In genomic region chr6:31307899-31308298, GRCm38 (mm10) we compare ENCODE assay signal across 32 mouse cellular contexts.
DNase-seq lines count a peak whose midpoint lies in the region; ATAC-seq and TF ChIP-seq lines count a peak whose summit lies in the region.
"Had no signal": no experiment of that assay in that cellular context is flagged by ENCODE, and none has a peak within 500 bp of the region (broad histone marks: within the 10 kb centered on the region; RNA-seq: fewer than 3 reads in every experiment).

No protein-coding gene starts in this region.

- dilution Hi-C loops in CH12.LX (cut with MboI; ENCODE audit: extremely low pct_ligation_motif_present, extremely low pct_unique_long_range_greater_than_20kb, low sequenced_read_pairs), result no loop called here

- H3K36me3 ChIP-seq in heart, adult 2 months (ENCODE audit: control insufficient read depth, insufficient read depth, low read length), result peaks cover 2% of the 10 kb centered on the region; the same call in 1 of the 2 replicates
- H3K36me3 ChIP-seq in kidney, embryonic 15.5 days, result no peaks in the 10 kb centered on the region
- H3K36me3 ChIP-seq in CH12.LX (replicated peaks in 1 of 2; ENCODE audit: control insufficient read depth in 1 of 2, insufficient read depth in 1 of 2, low read length in 1 of 2), result no peaks in the 10 kb centered on the region
- no peaks in the 10 kb centered on the region for H3K36me3 ChIP-seq in midbrain, embryonic 10.5 days
- H3K36me3 ChIP-seq: embryonic facial prominence, embryonic 10.5 days; embryonic facial prominence, embryonic 13.5 days; G1E; heart, embryonic 10.5 days had no signal

- TF ChIP-seq POLR2A in heart, adult 2 months (IDR thresholded peaks at IDR 0.05; ENCODE audit: insufficient read depth, low read depth, low read length), result no peak
- no peak for TF ChIP-seq POLR2A in CH12.LX (IDR thresholded peaks at IDR 0.05; ENCODE audit: low read depth, low read length)

- H3K9me3 ChIP-seq in kidney, embryonic 15.5 days (replicated peaks), result no peaks in the 10 kb centered on the region
- no peaks in the 10 kb centered on the region for H3K9me3 ChIP-seq in CH12.LX (replicated peaks; ENCODE audit: low read length)
- H3K9me3 ChIP-seq in midbrain, embryonic 10.5 days (replicated peaks), result no peaks in the 10 kb centered on the region
- H3K9me3 ChIP-seq: embryonic facial prominence, embryonic 10.5 days; forebrain, embryonic 13.5 days; G1E; heart, embryonic 10.5 days had no signal

- H3K4me3 ChIP-seq in heart, adult 2 months, result no peak overlapping the region
- H3K4me3 ChIP-seq in kidney, embryonic 15.5 days (replicated peaks), result no peak overlapping the region
- no peak overlapping the region for H3K4me3 ChIP-seq in CH12.LX (replicated peaks in 1 of 3; ENCODE audit: low read depth in 2 of 3, low read length in 2 of 3, poor library complexity in 1 of 3)
- no peak overlapping the region for H3K4me3 ChIP-seq in midbrain, embryonic 10.5 days
- H3K4me3 ChIP-seq: embryonic facial prominence, embryonic 10.5 days; embryonic facial prominence, embryonic 13.5 days; erythroblast, embryonic 14.5 days; forebrain, embryonic 13.5 days; heart, embryonic 10.5 days had no signal

- intact Hi-C loops in heart, adult 2 months (cut with DNase I), result no loop called here
- intact Hi-C loops in heart, postnatal 14 days (cut with DNase I), result no loop called here

- ATAC-seq in kidney, embryonic 15.5 days (replicated peaks; ENCODE audit: low FRiP score), result no peak
- ATAC-seq: activated CD4-positive, CD25-positive, alpha-beta regulatory T cell, adult 4 months; forebrain, embryonic 13.5 days; forebrain, embryonic 16.5 days; inflammation-experienced regulatory T-cells, adult 6 months; intestine, embryonic 16.5 days; Patski had no signal

- H3K27me3 ChIP-seq in heart, adult 2 months (ENCODE audit: control insufficient read depth, insufficient read depth, low read length), result no peaks in the 10 kb centered on the region
- H3K27me3 ChIP-seq in kidney, embryonic 15.5 days, result no peaks in the 10 kb centered on the region
- H3K27me3 ChIP-seq in CH12.LX (replicated peaks), result no peaks in the 10 kb centered on the region
- H3K27me3 ChIP-seq in midbrain, embryonic 10.5 days (ENCODE audit: low read depth, poor library complexity, severe bottlenecking), result no peaks in the 10 kb centered on the region
- H3K27me3 ChIP-seq: embryonic facial prominence, embryonic 13.5 days; forebrain, embryonic 13.5 days; Patski had no signal

- peaks cover 2% of the 10 kb centered on the region for H3K4me1 ChIP-seq in heart, adult 2 months (ENCODE audit: control insufficient read depth, insufficient read depth, low read length)
- H3K4me1 ChIP-seq in kidney, embryonic 15.5 days, result no peaks in the 10 kb centered on the region
- no peaks in the 10 kb centered on the region for H3K4me1 ChIP-seq in CH12.LX (ENCODE audit: control insufficient read depth in 1 of 2, insufficient read depth in 2 of 2)
- no peaks in the 10 kb centered on the region for H3K4me1 ChIP-seq in midbrain, embryonic 10.5 days
- H3K4me1 ChIP-seq: embryonic facial prominence, embryonic 10.5 days; embryonic facial prominence, embryonic 13.5 days; heart, embryonic 10.5 days had no signal

- TF ChIP-seq EP300 in heart, adult 2 months (IDR thresholded peaks at IDR 0.05; ENCODE audit: insufficient read depth, low read depth, low read length), result peak; percentile 51; the same call in 1 of the 2 replicates
- no peak for TF ChIP-seq EP300 in CH12.LX (IDR thresholded peaks at IDR 0.05; ENCODE audit: low read length)

- 11% methylated on average over 4 of the region's 4 CpGs for WGBS in heart, adult 2 months
- 25% methylated on average over 4 of the region's 4 CpGs for WGBS in kidney, embryonic 15.5 days
- 54% methylated on average over 4 of the region's 4 CpGs for WGBS in midbrain, embryonic 10.5 days

- no peak overlapping the region for H3K27ac ChIP-seq in heart, adult 2 months
- no peak overlapping the region for H3K27ac ChIP-seq in kidney, embryonic 15.5 days
- H3K27ac ChIP-seq in CH12.LX (ENCODE audit: insufficient read depth, low read depth), result no peak overlapping the region
- H3K27ac ChIP-seq in midbrain, embryonic 10.5 days (replicated peaks), result no peak overlapping the region
- H3K27ac ChIP-seq: embryonic facial prominence, embryonic 10.5 days; embryonic facial prominence, embryonic 13.5 days; forebrain, embryonic 13.5 days; heart, embryonic 10.5 days; hindbrain, embryonic 14.5 days; hindbrain, postnatal 0 days had no signal

- no peak for TF ChIP-seq CTCF in heart, adult 2 months (IDR thresholded peaks at IDR 0.05)
- TF ChIP-seq CTCF in CH12.LX (conservative IDR thresholded peaks at IDR 0.05 in 1 of 2, IDR thresholded peaks at IDR 0.05 in 1 of 2; ENCODE audit: low read depth in 2 of 2, low read length in 2 of 2), result no peak

- no peak for TF ChIP-seq RAD21 in CH12.LX (IDR thresholded peaks at IDR 0.05; ENCODE audit: low read depth, low read length)

- no peak overlapping the region for H3K4me2 ChIP-seq in kidney, embryonic 15.5 days
- H3K4me2 ChIP-seq in CH12.LX (ENCODE audit: insufficient read depth, low read depth, poor library complexity, severe bottlenecking), result no peak overlapping the region
- H3K4me2 ChIP-seq: embryonic facial prominence, embryonic 13.5 days; forebrain, embryonic 13.5 days; hindbrain, embryonic 14.5 days had no signal

- DNase-seq in heart, adult 2 months, result peak in 1 of 2 experiments; percentile 36
- no peak for DNase-seq in heart, postnatal 14 days
- peak; percentile 31 to 54 for DNase-seq in kidney, postnatal 25 days
- DNase-seq in CH12.LX (ENCODE audit: extremely low read depth) (no peak), ES-CJ7 (ENCODE audit: low read depth, low spot score) (peak; percentile 48)
- DNase-seq in urinary bladder, postnatal 4 days (ENCODE audit: low spot score in 2 of 2), result no peak
- DNase-seq in midbrain, embryonic 10.5 days (ENCODE audit: low spot score), result no peak
- DNase-seq: adrenal gland, adult 8-10 months; adrenal gland, postnatal 25 days; B cell, adult 2 months; cerebellum, adult 11-12 months; cerebellum, adult 8-10 months; cerebellum, postnatal 10 days; cerebellum, postnatal 36 days; embryo, embryonic 11 days; gastrocnemius, postnatal 10 days; gastrocnemius, postnatal 36 days; heart, postnatal 36 days had no signal

- in situ Hi-C loops in CH12.LX (cut with MboI; ENCODE audit: low pct_ligation_motif_present, low pct_unique_long_range_greater_than_20kb, low sequenced_read_pairs), result no loop called here

- H3K79me2 ChIP-seq in heart, adult 2 months (replicated peaks; ENCODE audit: control insufficient read depth, insufficient read depth, low read length), result no peaks in the 10 kb centered on the region
- no peaks in the 10 kb centered on the region for H3K79me2 ChIP-seq in CH12.LX (replicated peaks; ENCODE audit: control insufficient read depth, extremely low read depth, insufficient read depth, poor library complexity, severe bottlenecking)

- H3K9ac ChIP-seq in heart, adult 2 months (ENCODE audit: low read depth, low read length), result no peak overlapping the region
- no peak overlapping the region for H3K9ac ChIP-seq in kidney, embryonic 15.5 days
- no peak overlapping the region for H3K9ac ChIP-seq in CH12.LX (ENCODE audit: insufficient read depth, low read depth)
- H3K9ac ChIP-seq: embryonic facial prominence, embryonic 13.5 days; forebrain, embryonic 13.5 days; hindbrain, embryonic 14.5 days had no signal

TF ChIP-seq in CH12.LX, 34 proteins besides CTCF, POLR2A, EP300 and RAD21:
- TF ChIP-seq BHLHE40 (IDR thresholded peaks at IDR 0.05; ENCODE audit: low read depth, low read length) (peak; percentile 76), ETS1 (conservative IDR thresholded peaks at IDR 0.05; ENCODE audit: low read depth, low read length) (no peak)

Comparison
In these comparisons a context has a peak if more than half of its experiments do, and no peak if none do; other contexts are left out.
1. DNase-seq: peak in kidney, postnatal 25 days (2 of 2) and ES-CJ7 (single experiment); none in heart, postnatal 14 days (0 of 2), CH12.LX (single experiment), urinary bladder, postnatal 4 days (0 of 2) and midbrain, embryonic 10.5 days (single experiment).